Mouse (Mus musculus): ENCODE measurements around the gene Rfx4. TPM values are rescaled to one million over a fixed set of nuclear protein-coding genes. Genes with fewer than 3 reads are reported as not detected.

The Rfx4 gene
- total RNA-seq, 1 experiment from 2014 or later = 0.63 TPM

Other genes starting within 250 kb of the Rfx4 start
- gene Ckap4, start 222.0 kb upstream of the Rfx4 start, total RNA-seq (2021) = 57.7 and 61.3 TPM in 2 replicates
- 52.3 and 53.0 TPM in 2 replicates for gene Tcp11l2, start 179.4 kb upstream of the Rfx4 start, total RNA-seq (2021)
- 26.8 and 31.2 TPM in 2 replicates for gene Polr3b, start 133.8 kb upstream of the Rfx4 start, total RNA-seq (2021)
- gene Ric8b, start 161.6 kb downstream of the Rfx4 start, total RNA-seq (2021) = 28.4 and 33.1 TPM in 2 replicates